Mouse (Mus musculus): ENCODE data around the gene Zfp811. TPM values are rescaled to one million over a fixed set of nuclear protein-coding genes. Genes with fewer than 3 reads are reported as not detected.

Zfp811 gene
- 0.59 TPM for total RNA-seq (2023)

DNA sequence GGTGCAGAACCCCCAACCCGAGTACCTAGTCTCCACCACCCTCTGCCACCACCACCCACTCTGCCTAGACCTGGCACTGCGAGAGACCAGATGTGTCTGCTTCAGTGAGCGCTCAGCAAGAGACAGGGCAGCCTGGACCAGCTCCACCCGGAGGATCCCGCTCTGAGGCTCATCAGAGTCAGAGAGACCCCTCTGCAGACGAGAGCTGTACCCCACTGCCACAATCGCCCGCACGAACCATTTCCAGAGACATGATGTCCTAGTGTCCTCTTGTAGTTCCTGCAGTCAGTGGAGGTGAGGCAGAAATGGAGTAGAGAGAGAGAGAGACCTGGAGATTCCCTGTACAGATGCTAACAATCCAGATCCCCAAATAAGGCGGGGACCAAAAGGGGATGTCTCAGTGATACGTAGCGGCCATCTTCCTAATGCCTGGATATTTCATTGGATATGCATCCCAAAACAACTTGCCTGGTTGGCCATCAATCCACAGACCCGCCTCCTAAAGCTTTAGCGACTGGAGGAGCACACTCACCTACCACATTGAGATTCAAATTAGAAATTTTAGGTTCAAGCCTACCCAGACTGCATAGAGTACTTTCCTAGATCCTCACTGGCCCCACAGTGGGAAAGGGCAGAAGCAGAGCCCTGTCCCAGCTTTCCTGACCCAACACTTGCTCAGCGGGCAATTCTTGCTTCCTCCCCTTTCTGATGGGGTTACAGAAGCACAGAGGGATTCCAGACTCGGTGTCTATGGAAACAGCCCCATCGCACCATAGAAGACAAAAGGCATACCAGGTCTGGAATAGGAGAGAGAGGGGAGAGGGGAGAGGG, at the start of gene Zfp811:
TSS of gene Zfp811 (minus strand) at position 388 of the 831 bp plus-strand sequence.

GRCm38 (mm10) chr17:32829540-32830417, 20.0 kb upstream of the Zfp811 start, which contains the start of gene Zfp799:
Gene Zfp799, minus strand, starts transcription at chr17:32830261.

GRCm38 (mm10) chr17:32788094-32788559, 21.6 kb downstream of the Zfp811 start, which contains the start of gene Zfp871:
Gene Zfp871, minus strand, starts transcription at chr17:32788287.

Other genes with a start within 250 kb of the Zfp811 start
- gene Cyp4f37, start 188.6 kb downstream of the Zfp811 start, total RNA-seq (2023), result 0.44 TPM
- gene Cyp4f40, start 151.0 kb downstream of the Zfp811 start, total RNA-seq (2023), result not detected
- not detected for gene Cyp4f15, start 124.3 kb downstream of the Zfp811 start, total RNA-seq (2023)
- gene Zfp871, start 21.6 kb downstream of the Zfp811 start, total RNA-seq (2023), result 104 TPM
- 8.6 TPM for gene Zfp799, start 20.3 kb upstream of the Zfp811 start, total RNA-seq (2023)
- 1.4 TPM for gene Zfp870, start 81.7 kb upstream of the Zfp811 start, total RNA-seq (2023)
- not detected for gene Cyp4f14, start 107.4 kb upstream of the Zfp811 start, total RNA-seq (2023)
- 77.7 TPM for gene Cyp4f13, start 137.5 kb upstream of the Zfp811 start, total RNA-seq (2023)
- 28.7 TPM for gene Zfp472, start 155.9 kb upstream of the Zfp811 start, total RNA-seq (2023)
- gene Zfp952, start 183.2 kb upstream of the Zfp811 start, total RNA-seq (2023), result 14.1 TPM
- gene Zfp763, start 223.5 kb upstream of the Zfp811 start, total RNA-seq (2023), result 2.7 TPM

Data from CD4-positive naive resting alpha-beta T cell, adult 57 days (primary cell).